Mouse (Mus musculus): ENCODE results near the gene Gon4l. TPM values are rescaled to one million over a fixed set of nuclear protein-coding genes. Genes with fewer than 3 reads are reported as not detected.
A peak's percentile ranks its signal among the peaks of the same experiment; 100 is the strongest.

The Gon4l gene
- total and polyA plus RNA-seq, 3 experiments: 16.5 to 32.9 (median 26.4) TPM

GRCm38 (mm10) chr3:88912585-88912984 lies 77.6 kb downstream of the Gon4l start:
- Histone ChIP-seq H3K79me2 (replicated peaks; ENCODE audit: control insufficient read depth, extremely low read depth, insufficient read depth, poor library complexity, severe bottlenecking) (peaks cover 13% of the 10 kb centered on the region; the same call in 1 of the 2 replicates), H3K9ac (ENCODE audit: insufficient read depth, low read depth) (no peak overlapping the region; the same call in 1 of the 2 replicates), H3K36me3 (replicated peaks in 1 of 2; ENCODE audit: control insufficient read depth in 1 of 2, insufficient read depth in 1 of 2, low read length in 1 of 2) (peaks cover 46 to 60% of the 10 kb centered on the region in 2 experiments), H3K9me3 (replicated peaks; ENCODE audit: low read length) (no peaks in the 10 kb centered on the region), H3K27ac (ENCODE audit: insufficient read depth, low read depth) (no peak overlapping the region), H3K4me3 (replicated peaks in 1 of 3; ENCODE audit: low read depth in 2 of 3, low read length in 2 of 3, poor library complexity in 1 of 3) (peak overlapping the region; percentile 80 to 93 (median 86)), H3K4me1 (ENCODE audit: control insufficient read depth in 1 of 2, insufficient read depth in 2 of 2) (peaks cover 5 to 16% of the 10 kb centered on the region in 2 experiments; a peak in 3 of 4 replicates), H3K4me2 (ENCODE audit: insufficient read depth, low read depth, poor library complexity, severe bottlenecking) (peak overlapping the region; percentile 57; the same call in 1 of the 2 replicates), H3K27me3 (replicated peaks) (no peaks in the 10 kb centered on the region)
- dilution Hi-C loops (cut with MboI; ENCODE audit: extremely low pct_ligation_motif_present, extremely low pct_unique_long_range_greater_than_20kb, low sequenced_read_pairs) (no loop called here), in situ Hi-C loops (cut with MboI; ENCODE audit: low pct_ligation_motif_present, low pct_unique_long_range_greater_than_20kb, low sequenced_read_pairs) (no loop called here)
- no peak for DNase-seq (ENCODE audit: extremely low read depth)
- no peak for TF ChIP-seq NELFE (IDR thresholded peaks at IDR 0.05; ENCODE audit: low read depth, low read length)
- TF ChIP-seq ELF1 (IDR thresholded peaks at IDR 0.05; ENCODE audit: low read depth, low read length): no peak
- no peak for TF ChIP-seq UBTF (IDR thresholded peaks at IDR 0.05; ENCODE audit: low read depth, low read length)
- no peak for TF ChIP-seq MAFK (IDR thresholded peaks at IDR 0.05; ENCODE audit: insufficient replicate concordance, low read length)
- TF ChIP-seq TCF12 (IDR thresholded peaks at IDR 0.05; ENCODE audit: low read depth, low read length): no peak
- no peak for TF ChIP-seq PAX5 (IDR thresholded peaks at IDR 0.05; ENCODE audit: low read length)
- TF ChIP-seq MXI1 (IDR thresholded peaks at IDR 0.05; ENCODE audit: low read depth, low read length): no peak
- TF ChIP-seq MYC (IDR thresholded peaks at IDR 0.05; ENCODE audit: low read depth, low read length): no peak
- no peak for TF ChIP-seq SMC3 (IDR thresholded peaks at IDR 0.05; ENCODE audit: low read depth, low read length)
- TF ChIP-seq ZC3H11A (IDR thresholded peaks at IDR 0.05; ENCODE audit: low read depth, low read length): no peak
- TF ChIP-seq POLR2A (IDR thresholded peaks at IDR 0.05; ENCODE audit: low read depth, low read length): no peak
- TF ChIP-seq SIN3A (IDR thresholded peaks at IDR 0.05; ENCODE audit: low read length): no peak
- TF ChIP-seq RAD21 (IDR thresholded peaks at IDR 0.05; ENCODE audit: low read depth, low read length): no peak
- no peak for TF ChIP-seq IRF4 (IDR thresholded peaks at IDR 0.05; ENCODE audit: low read depth, low read length)
- no peak for TF ChIP-seq CHD2 (IDR thresholded peaks at IDR 0.05; ENCODE audit: low read length)

- dilution Hi-C loops (cut with MboI; ENCODE audit: extremely low pct_ligation_motif_present, extremely low pct_unique_long_range_greater_than_20kb, low sequenced_read_pairs) (no loop called here), in situ Hi-C loops (cut with MboI; ENCODE audit: low pct_ligation_motif_present, low pct_unique_long_range_greater_than_20kb, low sequenced_read_pairs) (no loop called here)
- peak; percentile 95 for DNase-seq (ENCODE audit: extremely low read depth)
- Histone ChIP-seq H3K4me2 (ENCODE audit: insufficient read depth, low read depth, poor library complexity, severe bottlenecking) (peak within 1 kb of the TSS; percentile 93), H3K79me2 (replicated peaks; ENCODE audit: control insufficient read depth, extremely low read depth, insufficient read depth, poor library complexity, severe bottlenecking) (peaks cover 13% of the 10 kb centered on the region; the same call in 1 of the 2 replicates), H3K4me3 (replicated peaks in 1 of 3; ENCODE audit: low read depth in 2 of 3, low read length in 2 of 3, poor library complexity in 1 of 3) (peak within 1 kb of the TSS; percentile 80 to 93 (median 86)), H3K27me3 (replicated peaks) (no peaks in the 10 kb centered on the region), H3K4me1 (ENCODE audit: control insufficient read depth in 1 of 2, insufficient read depth in 2 of 2) (peaks cover 5 to 16% of the 10 kb centered on the region in 2 experiments; a peak in 3 of 4 replicates), H3K9me3 (replicated peaks; ENCODE audit: low read length) (no peaks in the 10 kb centered on the region), H3K36me3 (replicated peaks in 1 of 2; ENCODE audit: control insufficient read depth in 1 of 2, insufficient read depth in 1 of 2, low read length in 1 of 2) (peaks cover 35 to 56% of the 10 kb centered on the region in 2 experiments), H3K27ac (ENCODE audit: insufficient read depth, low read depth) (peak within 1 kb of the TSS; percentile 22; the same call in 1 of the 2 replicates), H3K9ac (ENCODE audit: insufficient read depth, low read depth) (peak within 1 kb of the TSS; percentile 77)
- TF ChIP-seq SMC3 (IDR thresholded peaks at IDR 0.05; ENCODE audit: low read depth, low read length): no peak
- TF ChIP-seq RAD21 (IDR thresholded peaks at IDR 0.05; ENCODE audit: low read depth, low read length): no peak
- TF ChIP-seq ZNF384 (IDR thresholded peaks at IDR 0.05; ENCODE audit: low read depth, low read length): peak; percentile 60
- 0 out of 2 replicates have a peak, but pooled peaks have one; percentile 20 for TF ChIP-seq EP300 (IDR thresholded peaks at IDR 0.05; ENCODE audit: low read length)
- peak; percentile 63 for TF ChIP-seq IRF4 (IDR thresholded peaks at IDR 0.05; ENCODE audit: low read depth, low read length)
- TF ChIP-seq JUND (conservative IDR thresholded peaks at IDR 0.05; ENCODE audit: low read depth, low read length): no peak
- TF ChIP-seq UBTF (IDR thresholded peaks at IDR 0.05; ENCODE audit: low read depth, low read length): no peak
- TF ChIP-seq CHD2 (IDR thresholded peaks at IDR 0.05; ENCODE audit: low read length): peak; percentile 42; the same call in 1 of the 2 replicates
- peak; percentile 90 for TF ChIP-seq USF1 (IDR thresholded peaks at IDR 0.05; ENCODE audit: low read depth, low read length)
- peak; percentile 85 for TF ChIP-seq ELF1 (IDR thresholded peaks at IDR 0.05; ENCODE audit: low read depth, low read length)
- peak; percentile 83; the same call in 1 of the 2 replicates for TF ChIP-seq POLR2AphosphoS2 (IDR thresholded peaks at IDR 0.05; ENCODE audit: low read depth, low read length)
- TF ChIP-seq ZC3H11A (IDR thresholded peaks at IDR 0.05; ENCODE audit: low read depth, low read length): no peak
- TF ChIP-seq BHLHE40 (IDR thresholded peaks at IDR 0.05; ENCODE audit: low read depth, low read length): peak; percentile 77
- no peak for TF ChIP-seq CTCF (conservative IDR thresholded peaks at IDR 0.05 in 1 of 2, IDR thresholded peaks at IDR 0.05 in 1 of 2; ENCODE audit: low read depth in 2 of 2, low read length in 2 of 2)
- TF ChIP-seq NRF1 (IDR thresholded peaks at IDR 0.05; ENCODE audit: low read depth, low read length): 0 out of 2 replicates have a peak, but pooled peaks have one; percentile 22
- TF ChIP-seq MYC (IDR thresholded peaks at IDR 0.05; ENCODE audit: low read depth, low read length): peak; percentile 84
- peak; percentile 49; the same call in 1 of the 2 replicates for TF ChIP-seq E2F4 (IDR thresholded peaks at IDR 0.05; ENCODE audit: insufficient replicate concordance, low read depth, low read length)
- TF ChIP-seq POLR2A (IDR thresholded peaks at IDR 0.05; ENCODE audit: low read depth, low read length): peak; percentile 99
- TF ChIP-seq PAX5 (IDR thresholded peaks at IDR 0.05; ENCODE audit: low read length): no peak
- TF ChIP-seq ETS1 (conservative IDR thresholded peaks at IDR 0.05; ENCODE audit: low read depth, low read length): no peak
- TF ChIP-seq MXI1 (IDR thresholded peaks at IDR 0.05; ENCODE audit: low read depth, low read length): peak; percentile 89
- TF ChIP-seq CHD1 (IDR thresholded peaks at IDR 0.05; ENCODE audit: low read depth, low read length): peak; percentile 51; the same call in 1 of the 2 replicates
- no peak for TF ChIP-seq GABPA (IDR thresholded peaks at IDR 0.05; ENCODE audit: insufficient replicate concordance, low read depth, low read length)
- no peak; the same call in 1 of the 2 replicates for TF ChIP-seq MAZ (IDR thresholded peaks at IDR 0.05; ENCODE audit: low read depth, low read length)
Measured at GRCm38 (mm10) chr3:88913511-88914383, 78.7 kb downstream of the Gon4l start, which contains the start of gene Msto1. TSS of gene Msto1 (minus strand) at chr3:88913999.

Data from CH12.LX (cell line).